Mouse (Mus musculus): Measurements from ENCODE around the gene Dnajc7.
"Not testable (repeated sequence)": the region's sequence is repeated elsewhere in the genome, so short reads cannot be mapped to it uniquely, and the experiment has no call there.

Gene Dnajc7

GRCm38 (mm10) chr11:100616332-100616731 lies 3.6 kb downstream of the Dnajc7 start:
- DNase-seq: no peak

GRCm38 (mm10) chr11:100613241-100613640 lies 6.7 kb downstream of the Dnajc7 start:
- DNase-seq: peak; percentile 48

GRCm38 (mm10) chr11:100611627-100612026 lies 8.3 kb downstream of the Dnajc7 start:
- DNase-seq: no peak

GRCm38 (mm10) chr11:100609997-100610680 lies 9.8 kb downstream of the Dnajc7 start:
- DNase-seq: no peak

GRCm38 (mm10) chr11:100609355-100609996 lies 10.5 kb downstream of the Dnajc7 start:
- DNase-seq: no peak

GRCm38 (mm10) chr11:100608796-100609195 lies 11.2 kb downstream of the Dnajc7 start:
- no peak for DNase-seq

GRCm38 (mm10) chr11:100607121-100607520 lies 12.8 kb downstream of the Dnajc7 start:
- no peak for DNase-seq

GRCm38 (mm10) chr11:100605451-100605850 lies 14.5 kb downstream of the Dnajc7 start:
- DNase-seq: peak; percentile 45

- no peak for DNase-seq
Observed at GRCm38 (mm10) chr11:100604321-100605005, 15.5 kb downstream of the Dnajc7 start.

GRCm38 (mm10) chr11:100603813-100604212 lies 16.2 kb downstream of the Dnajc7 start:
- peak; percentile 15 for DNase-seq

GRCm38 (mm10) chr11:100603155-100603554 lies 16.8 kb downstream of the Dnajc7 start:
- no peak for DNase-seq

- DNase-seq: no peak
Observed at GRCm38 (mm10) chr11:100601372-100601771, 18.6 kb downstream of the Dnajc7 start.

- DNase-seq: no peak
Observed at GRCm38 (mm10) chr11:100598074-100598473, 21.9 kb downstream of the Dnajc7 start.

- no peak for DNase-seq
Observed at GRCm38 (mm10) chr11:100595533-100595932, 24.4 kb downstream of the Dnajc7 start.

- DNase-seq: no peak
Observed at GRCm38 (mm10) chr11:100594608-100595007, 25.4 kb downstream of the Dnajc7 start.

- no peak for DNase-seq
Observed at GRCm38 (mm10) chr11:100592346-100593046, 27.5 kb downstream of the Dnajc7 start.

GRCm38 (mm10) chr11:100588462-100588861 lies 31.5 kb downstream of the Dnajc7 start:
- no peak for DNase-seq

- DNase-seq: no peak
Observed at GRCm38 (mm10) chr11:100585148-100585547, 34.8 kb downstream of the Dnajc7 start.

- DNase-seq: no peak
Observed at GRCm38 (mm10) chr11:100584561-100584961, 35.4 kb downstream of the Dnajc7 start.

GRCm38 (mm10) chr11:100582836-100583235 lies 37.1 kb downstream of the Dnajc7 start:
- no peak for DNase-seq

- not testable (repeated sequence) for DNase-seq
Observed at GRCm38 (mm10) chr11:100582413-100582812, 37.6 kb downstream of the Dnajc7 start.

- DNase-seq: peak; percentile 44
Observed at GRCm38 (mm10) chr11:100581756-100582155, 38.2 kb downstream of the Dnajc7 start.

GRCm38 (mm10) chr11:100580275-100580674 lies 39.7 kb downstream of the Dnajc7 start:
- DNase-seq: no peak

Measured in retina, postnatal 1 day (tissue).